ENCODE assay signal across 1 mouse cellular context in the genomic region with DNA sequence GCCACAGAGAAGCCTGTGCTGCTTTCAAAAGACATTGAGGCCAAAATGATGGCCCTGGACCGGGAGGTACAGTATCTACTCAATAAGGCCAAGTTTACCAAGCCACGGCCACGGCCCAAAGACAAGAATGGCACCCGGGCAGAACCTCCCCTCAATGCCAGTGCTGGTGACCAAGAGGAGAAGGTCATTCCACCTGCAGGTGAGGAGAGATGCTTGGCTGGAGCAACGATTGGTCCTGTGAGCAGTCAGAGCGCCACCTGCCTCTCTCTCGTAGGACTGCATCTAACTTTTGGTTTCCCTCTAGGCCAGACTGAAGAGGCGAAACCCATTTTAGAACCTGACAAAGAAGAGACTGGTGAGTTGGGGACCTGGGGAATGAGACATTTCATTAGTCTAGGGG.
TF ChIP-seq lines count a peak whose summit lies in the region.

No protein-coding gene starts in this region.

TF ChIP-seq in MEL, 35 proteins besides CTCF, POLR2A, EP300 and RAD21 (continued from another document):
- TF ChIP-seq MEF2A (IDR thresholded peaks at IDR 0.05; ENCODE audit: extremely low read depth, insufficient replicate concordance, low read depth, low read length, poor library complexity, severe bottlenecking): no peak
